Mouse (Mus musculus) layer of hippocampus, adult 11-12 months (tissue): ENCODE measurements around the gene Snx4.

Experiments
- DNase-seq: peaks from one replicate; pipeline ENCODE4 v3.0.0; 2022; ENCODE audit warnings: low spot score

The Snx4 gene

GRCm38 (mm10) chr16:33343601-33344000 lies 92.4 kb downstream of the Snx4 start:
- no peak for DNase-seq

GRCm38 (mm10) chr16:33344379-33344778 lies 93.1 kb downstream of the Snx4 start:
- peak; percentile 51 for DNase-seq

GRCm38 (mm10) chr16:33344875-33345274 lies 93.6 kb downstream of the Snx4 start:
- no peak for DNase-seq

GRCm38 (mm10) chr16:33346376-33346775 lies 95.1 kb downstream of the Snx4 start:
- no peak for DNase-seq

DNA sequence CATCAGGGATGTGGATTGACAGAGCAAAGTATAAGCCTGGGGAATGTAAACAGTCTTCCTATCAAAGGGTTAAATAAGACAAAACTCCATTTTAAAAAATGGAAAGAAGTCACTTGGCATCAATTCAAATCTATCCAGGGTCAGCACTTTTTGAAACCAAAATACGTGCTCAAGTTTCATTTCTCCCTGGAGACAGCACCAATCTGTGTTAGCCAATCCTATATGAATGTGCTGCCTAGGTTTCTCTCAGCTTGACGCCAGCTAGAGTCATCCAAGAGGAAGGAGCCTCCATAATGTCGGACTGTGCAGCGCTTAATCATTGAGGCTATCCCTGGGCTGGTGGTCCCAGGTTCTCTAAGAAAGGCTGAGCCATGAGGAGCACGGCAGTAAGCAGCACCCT lies 95.9 kb downstream of the Snx4 start:
- no peak for DNase-seq
